Mouse (Mus musculus) E14TG2a.4 (cell line): Measurements from ENCODE around the gene Rcn1.

Experiments
- CTCF ChIP-seq: conservative IDR thresholded peaks from 2 replicates; pipeline ENCODE4 v1.5.1; 2014; ENCODE audit warnings: low read length
- NANOG ChIP-seq: IDR thresholded peaks from 2 replicates; pipeline ENCODE4 v1.6.1; 2014; ENCODE audit warnings: borderline replicate concordance, low read length, mixed read lengths
- POU5F1 ChIP-seq: IDR thresholded peaks from 2 replicates; pipeline ENCODE4 v1.6.1; 2014; ENCODE audit warnings: low read length, borderline replicate concordance

DNA sequence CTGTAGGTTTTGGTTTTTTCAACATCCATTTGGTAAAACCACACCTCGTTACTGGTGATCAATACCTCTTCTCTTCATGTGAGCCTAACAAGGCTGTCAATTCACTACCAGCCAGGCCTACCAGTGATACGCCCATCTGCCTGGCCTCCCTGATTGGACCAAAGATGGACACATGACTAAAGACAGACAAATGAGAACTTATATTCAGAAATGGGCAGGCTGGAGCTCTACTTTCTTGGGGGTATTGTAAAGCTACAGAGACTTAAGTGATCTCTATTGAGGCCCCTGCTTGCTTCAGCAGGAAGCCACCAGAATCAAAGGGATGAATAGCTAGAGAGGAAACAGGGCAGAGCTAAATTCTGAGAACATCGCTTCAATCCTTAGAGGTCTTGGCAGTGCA lies 41.1 kb downstream of the Rcn1 start:
- TF ChIP-seq POU5F1 (no peak), CTCF (no peak), NANOG (no peak)
